Mouse (Mus musculus): ENCODE data around the gene Rnf7. TPM values are rescaled to one million over a fixed set of nuclear protein-coding genes. Genes with fewer than 3 reads are reported as not detected.
A peak's percentile ranks its signal among the peaks of the same experiment; 100 is the strongest.

Gene Rnf7
- polyA plus RNA-seq, 1 experiment from 2014 or later: 91.7 TPM

GRCm38 (mm10) chr9:96437805-96438333, 40.6 kb downstream of the Rnf7 start:
- WGBS (ENCODE audit: insufficient replicate concordance): 0% methylated on average over 25 of the region's 25 CpGs
- Histone ChIP-seq H3K4me2 (peak overlapping the region; percentile 64), H3K4me1 (replicated peaks) (peaks cover 22% of the 10 kb centered on the region), H3K4me3 (replicated peaks) (peak overlapping the region; percentile 46), H3K27me3 (peaks cover 44% of the 10 kb centered on the region), H3K36me3 (no peaks in the 10 kb centered on the region), H3K9me3 (replicated peaks) (no peaks in the 10 kb centered on the region), H3K27ac (peak overlapping the region; percentile 6; the same call in 1 of the 2 replicates), H3K9ac (peak overlapping the region; percentile 41)
- ATAC-seq (ENCODE audit: low read depth) (peak; percentile 72), DNase-seq (peak; percentile 5)

DNA sequence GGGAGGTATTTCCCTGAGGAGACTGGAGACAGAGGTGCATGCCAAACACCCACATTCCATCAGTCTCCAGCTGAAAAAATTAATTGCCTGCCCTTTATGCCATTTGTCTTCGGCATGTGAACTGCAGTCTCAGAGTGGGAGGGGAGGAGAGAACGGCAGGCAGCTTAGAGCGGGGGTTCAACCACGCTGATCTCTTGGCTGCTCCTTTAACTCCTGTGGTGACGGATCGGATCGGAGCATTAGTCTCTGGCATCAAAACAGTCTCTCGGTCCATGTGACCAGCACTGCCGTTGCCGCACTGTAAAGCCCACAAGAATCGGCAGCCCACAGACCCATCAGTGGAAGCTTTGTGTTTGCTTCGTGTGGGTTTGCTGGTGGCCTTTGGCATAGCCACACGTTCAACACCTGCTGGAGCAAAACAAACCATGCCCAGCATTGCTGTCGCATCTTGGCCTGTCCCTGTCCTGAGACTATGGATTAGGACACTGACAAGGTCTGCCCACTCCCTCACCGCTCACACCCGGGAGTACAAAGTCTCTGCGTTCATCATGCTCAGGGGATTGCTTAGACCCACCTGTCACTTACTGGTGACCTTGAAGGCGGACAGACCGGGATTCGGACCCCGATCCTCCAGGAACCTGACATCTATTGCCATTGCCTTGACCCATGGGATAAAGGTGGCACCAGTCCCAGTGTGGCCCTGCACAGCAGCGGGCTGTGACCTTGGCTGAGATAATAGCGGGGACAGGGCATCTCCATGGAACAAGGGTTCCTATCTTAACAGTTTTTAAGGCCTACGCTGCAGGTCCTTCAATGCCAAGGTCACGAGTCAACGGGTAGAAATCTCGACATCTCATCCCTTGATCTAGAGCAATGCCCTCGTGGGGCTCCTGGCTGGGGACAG, 41.3 kb downstream of the Rnf7 start:
- H3K9ac ChIP-seq: peak overlapping the region; percentile 41
- no peaks in the 10 kb centered on the region for H3K36me3 ChIP-seq
- H3K27ac ChIP-seq: peak overlapping the region; percentile 6; the same call in 1 of the 2 replicates
- DNase-seq: no peak
- H3K4me1 ChIP-seq (replicated peaks): peaks cover 22% of the 10 kb centered on the region
- peak; percentile 5; the same call in 1 of the 2 replicates for ATAC-seq (ENCODE audit: low read depth)
- H3K4me3 ChIP-seq (replicated peaks): peak overlapping the region; percentile 46
- peak overlapping the region; percentile 64 for H3K4me2 ChIP-seq
- WGBS (ENCODE audit: insufficient replicate concordance): 21% methylated on average over 28 of the region's 28 CpGs
- peaks cover 44% of the 10 kb centered on the region for H3K27me3 ChIP-seq
- no peaks in the 10 kb centered on the region for H3K9me3 ChIP-seq (replicated peaks)

DNA sequence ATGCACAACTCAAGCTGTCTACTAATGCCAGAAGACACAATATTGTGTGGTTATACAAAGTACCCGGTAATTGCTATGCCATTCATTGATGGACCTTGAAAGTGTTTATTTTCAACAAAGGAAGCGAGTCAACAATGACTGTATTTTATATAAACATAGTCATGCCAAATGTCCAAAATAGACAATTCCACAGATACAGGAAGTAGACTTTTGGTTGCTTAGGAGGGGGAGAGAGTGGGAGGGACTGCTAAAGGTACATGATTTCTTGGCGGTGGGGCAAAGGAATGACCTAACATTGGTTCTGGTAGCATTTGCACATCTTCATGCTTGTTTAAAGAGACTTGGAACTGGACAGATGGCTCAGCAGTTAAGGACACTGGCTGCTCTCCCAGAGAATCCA, 45.9 kb downstream of the Rnf7 start:
- no peak overlapping the region for H3K27ac ChIP-seq
- H3K9me3 ChIP-seq (replicated peaks): no peaks in the 10 kb centered on the region
- DNase-seq (no peak), ATAC-seq (ENCODE audit: low read depth) (no peak)
- H3K4me1 ChIP-seq (replicated peaks): peaks cover 7% of the 10 kb centered on the region
- H3K4me3 ChIP-seq (replicated peaks): no peak overlapping the region
- 62% methylated on average over 3 of the region's 3 CpGs for WGBS (ENCODE audit: insufficient replicate concordance)
- H3K36me3 ChIP-seq: no peaks in the 10 kb centered on the region
- H3K9ac ChIP-seq: no peak overlapping the region
- no peak overlapping the region for H3K4me2 ChIP-seq
- H3K27me3 ChIP-seq: peaks cover 11% of the 10 kb centered on the region

DNA sequence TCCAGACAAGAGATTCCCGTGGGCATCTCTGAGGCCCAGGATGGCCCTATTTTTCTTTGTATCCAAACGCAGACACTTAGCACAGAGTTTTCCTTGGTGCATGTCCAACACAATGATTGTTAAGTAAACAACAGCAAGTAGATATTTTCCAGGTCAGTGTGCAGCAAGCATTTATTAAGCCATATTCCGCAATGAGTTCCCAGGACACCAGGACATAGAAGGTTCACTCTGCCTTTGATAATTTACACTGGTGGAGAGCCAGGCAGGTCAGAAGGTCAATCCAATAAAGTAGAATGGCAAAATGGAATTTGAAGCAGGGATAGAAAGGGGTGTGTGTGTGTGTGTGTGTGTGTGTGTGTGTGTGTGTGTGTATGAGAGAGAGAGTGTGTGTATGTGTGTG, 47.4 kb downstream of the Rnf7 start:
- no peak overlapping the region for H3K27ac ChIP-seq
- no peak for DNase-seq

GRCm38 (mm10) chr9:96428336-96429046, 50.0 kb downstream of the Rnf7 start:
- WGBS (ENCODE audit: insufficient replicate concordance): 71% methylated on average over 17 of the region's 17 CpGs
- ATAC-seq (ENCODE audit: low read depth) (no peak), DNase-seq (no peak)
- Histone ChIP-seq H3K4me2 (no peak overlapping the region), H3K36me3 (no peaks in the 10 kb centered on the region), H3K27ac (no peak overlapping the region), H3K9ac (no peak overlapping the region), H3K27me3 (no peaks in the 10 kb centered on the region; the same call in 1 of the 2 replicates), H3K4me1 (replicated peaks) (no peaks in the 10 kb centered on the region), H3K9me3 (replicated peaks) (no peaks in the 10 kb centered on the region), H3K4me3 (replicated peaks) (no peak overlapping the region)

More for the DNA sequence above, 47.4 kb downstream of the Rnf7 start:
- no peak for ATAC-seq (ENCODE audit: low read depth)
- Histone ChIP-seq H3K36me3 (no peaks in the 10 kb centered on the region), H3K4me3 (replicated peaks) (no peak overlapping the region), H3K4me2 (no peak overlapping the region), H3K27me3 (no peaks in the 10 kb centered on the region; the same call in 1 of the 2 replicates), H3K9ac (no peak overlapping the region), H3K9me3 (replicated peaks) (no peaks in the 10 kb centered on the region), H3K4me1 (replicated peaks) (no peaks in the 10 kb centered on the region)
- WGBS (ENCODE audit: insufficient replicate concordance): 67% methylated on average over 3 of the region's 3 CpGs

DNA sequence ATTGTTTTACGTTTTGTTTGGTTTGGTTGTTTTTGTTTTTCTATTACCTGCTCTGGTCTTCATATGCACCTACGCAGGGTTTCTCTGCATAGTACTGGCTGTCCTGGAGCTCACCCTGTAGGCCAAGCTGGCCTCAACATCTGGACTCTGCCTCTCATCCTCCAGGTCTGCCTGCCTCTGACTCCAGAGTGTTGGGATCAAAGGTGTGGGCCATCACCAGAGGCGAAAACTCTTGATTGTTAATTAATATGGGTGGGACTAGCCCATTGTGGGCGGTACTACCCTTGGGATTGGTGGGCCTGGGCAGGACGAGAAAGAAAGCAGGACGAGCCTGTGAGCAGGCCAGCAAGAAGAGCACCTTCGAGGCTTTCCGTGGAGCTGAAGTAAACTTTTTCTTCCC, 54.4 kb downstream of the Rnf7 start:
- Histone ChIP-seq H3K36me3 (no peaks in the 10 kb centered on the region), H3K27ac (no peak overlapping the region), H3K4me1 (replicated peaks) (no peaks in the 10 kb centered on the region), H3K4me3 (replicated peaks) (no peak overlapping the region), H3K9ac (no peak overlapping the region), H3K27me3 (no peaks in the 10 kb centered on the region; the same call in 1 of the 2 replicates), H3K4me2 (no peak overlapping the region), H3K9me3 (replicated peaks) (no peaks in the 10 kb centered on the region)
- DNase-seq (no peak), ATAC-seq (ENCODE audit: low read depth) (no peak)
- WGBS (ENCODE audit: insufficient replicate concordance): 40% methylated on average over 8 of the region's 8 CpGs

Other genes starting within 250 kb of the Rnf7 start
- 87.3 and 98.3 TPM in 2 replicates for gene Atp1b3, start 114.2 kb downstream of the Rnf7 start, polyA plus RNA-seq (2015; fragmentation: Nextera tagmentation; extraction: Ambion mirVana)
- not detected in 2 replicates for gene Gm28729, start 46.6 kb upstream of the Rnf7 start, polyA plus RNA-seq (2015; fragmentation: Nextera tagmentation; extraction: Ambion mirVana)
- gene Rasa2, start 152.9 kb upstream of the Rnf7 start, polyA plus RNA-seq (2015; fragmentation: Nextera tagmentation; extraction: Ambion mirVana): 2.9 and 3.2 TPM in 2 replicates

Data from liver, embryonic 13.5 days (tissue).